11 mouse cellular contexts compared by ENCODE assay signal in the genomic region with DNA sequence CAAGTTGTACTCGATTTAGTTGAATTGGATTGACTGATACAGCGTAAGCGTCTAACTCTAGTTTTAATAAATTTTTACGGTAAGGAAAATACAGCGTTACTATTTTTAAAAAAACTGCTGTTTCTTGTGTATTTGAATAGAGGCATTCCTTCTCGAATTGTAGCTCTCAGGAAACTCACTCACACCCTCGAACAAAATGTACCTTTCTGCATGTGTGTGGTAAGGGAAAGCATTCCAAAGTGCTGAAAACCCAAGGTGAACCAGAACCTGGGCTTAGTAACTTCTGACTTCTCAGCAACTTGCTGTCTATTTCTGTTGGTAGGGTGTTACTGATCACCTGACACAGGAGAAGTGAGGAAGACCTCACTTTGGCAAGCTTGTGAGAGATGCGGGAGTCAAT.
"Had no signal": no experiment of that assay in that cellular context is flagged by ENCODE, and none has a peak within 500 bp of the region (broad histone marks: within the 10 kb centered on the region; RNA-seq: fewer than 3 reads in every experiment).

No protein-coding gene starts in this region.

- DNase-seq: kidney, adult 2 months; kidney, postnatal 14 days; lung, postnatal 14 days; thymus, postnatal 4 days had no signal

- ATAC-seq: liver, embryonic 12.5 days had no signal

- H3K36me3 ChIP-seq: kidney, embryonic 15.5 days; limb, embryonic 15.5 days; liver, embryonic 12.5 days; neural tube, embryonic 12.5 days had no signal

- H3K27ac ChIP-seq: kidney, embryonic 15.5 days; left cerebral cortex, adult 2 months; limb, embryonic 15.5 days; liver, embryonic 12.5 days; neural tube, embryonic 12.5 days; stomach, postnatal 0 days had no signal

- H3K9ac ChIP-seq: kidney, embryonic 15.5 days; limb, embryonic 15.5 days; liver, embryonic 12.5 days; lung, embryonic 14.5 days had no signal

- H3K27me3 ChIP-seq: kidney, embryonic 15.5 days had no signal

- H3K9me3 ChIP-seq: kidney, embryonic 15.5 days; limb, embryonic 15.5 days; liver, embryonic 12.5 days; neural tube, embryonic 12.5 days had no signal

- H3K4me1 ChIP-seq: liver, embryonic 12.5 days had no signal

- H3K4me3 ChIP-seq: left cerebral cortex, adult 2 months; limb, embryonic 15.5 days; liver, embryonic 12.5 days; neural tube, embryonic 12.5 days had no signal
